Mouse (Mus musculus) testis, adult 2 months (tissue): ENCODE measurements at regions not wholly inside any gene's neighbourhood (a gene's known extent, or its start where the extent isn't known, plus 50 kb on each side); places are given as distances from the start of the nearest gene placed in this dataset.

ENCODE experiments used
- CTCF ChIP-seq: fragments of 200-500 bp; IDR thresholded peaks from 2 replicates; pipeline ENCODE4 v1.5.1; 2012; ENCODE audit warnings: low read depth, mild to moderate bottlenecking, inconsistent platforms, low read length, moderate library complexity; ENCODE audit not compliant: control insufficient read depth, insufficient read depth, insufficient replicate concordance
- POLR2A ChIP-seq: fragments of 200-500 bp; IDR thresholded peaks from 2 replicates; pipeline ENCODE4 v1.6.1; 2012; ENCODE audit warnings: low read depth, mild to moderate bottlenecking, inconsistent platforms, low read length, moderate library complexity; ENCODE audit not compliant: control insufficient read depth

DNA sequence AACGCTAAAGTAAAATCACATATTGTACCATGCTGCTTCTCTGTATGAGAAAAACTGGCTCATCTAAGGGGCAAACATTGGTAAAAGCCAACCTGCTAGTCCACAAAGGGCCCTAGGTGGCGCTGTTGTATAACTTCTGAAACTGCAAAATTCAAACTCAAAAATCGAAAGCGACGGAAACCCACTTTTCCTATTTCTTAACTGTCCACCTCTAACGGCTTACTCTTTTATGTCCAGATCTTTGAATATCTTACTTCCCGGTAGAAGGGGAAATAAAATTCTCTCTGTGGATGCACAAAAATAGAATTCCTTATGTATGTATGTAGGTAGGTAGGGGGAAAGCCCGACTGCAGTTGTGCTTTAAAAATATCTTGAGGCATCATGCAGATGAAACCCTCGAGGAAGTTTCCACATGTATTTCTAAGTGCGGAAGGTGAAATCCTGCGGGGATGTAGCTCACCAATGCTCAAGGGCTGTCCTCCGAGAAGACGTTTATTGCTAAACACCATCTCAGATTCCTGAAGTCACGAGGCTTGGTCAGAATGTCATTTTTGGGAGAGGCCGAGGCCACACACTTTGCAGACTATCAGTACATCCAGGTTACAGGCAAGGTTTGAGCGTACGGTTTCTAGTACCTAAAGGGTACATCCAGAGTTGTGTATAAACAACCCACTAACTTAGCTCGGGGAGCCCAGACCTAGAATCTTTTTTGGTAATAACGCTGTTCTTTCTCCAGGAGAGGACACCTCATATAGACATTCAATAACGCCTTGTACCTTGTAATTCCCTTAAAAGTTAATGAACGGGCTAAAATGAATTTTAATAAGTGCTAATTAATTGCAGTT is 96.8 kb downstream of the Otol1 start:
- TF ChIP-seq POLR2A (no peak), CTCF (no peak)
